Mouse (Mus musculus) spleen, adult 2 months (tissue): Measurements from ENCODE around the gene Rbm34.

Source experiments
- CTCF ChIP-seq: fragments of 200-500 bp; IDR thresholded peaks from 2 replicates; pipeline ENCODE4 v1.5.1; 2011; ENCODE audit warnings: mild to moderate bottlenecking, inconsistent platforms; ENCODE audit not compliant: insufficient read depth, insufficient read length, insufficient replicate concordance; ENCODE audit errors: extremely low read depth
- POLR2A ChIP-seq: fragments of 200-500 bp; IDR thresholded peaks from 2 replicates; pipeline ENCODE4 v1.6.1; 2011; ENCODE audit warnings: low read depth, low read length, inconsistent platforms

DNA sequence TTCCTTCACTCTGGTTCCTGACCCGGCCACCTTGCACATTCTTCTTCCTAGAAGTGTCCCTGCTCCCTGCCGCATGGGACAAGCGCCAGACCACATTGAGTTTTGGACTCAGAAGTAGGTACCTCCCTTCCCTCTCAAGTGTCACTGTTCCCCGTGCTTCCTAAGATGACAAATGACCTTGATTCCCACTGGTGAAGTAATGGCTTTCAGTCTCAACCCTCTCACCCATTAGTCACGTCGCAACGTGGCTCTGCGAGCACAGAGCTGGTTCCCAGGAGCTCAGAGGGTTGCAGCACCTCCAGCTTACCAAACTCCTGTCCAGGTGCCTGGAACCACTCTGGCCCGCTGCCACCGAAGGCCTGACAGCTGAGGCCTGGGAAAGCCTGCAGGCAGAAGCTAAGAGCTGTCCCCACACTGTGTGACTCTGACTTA is 61.5 kb downstream of the Rbm34 start:
- TF ChIP-seq CTCF (no peak), POLR2A (no peak)
